Mouse (Mus musculus): ENCODE results near the gene Styx.
"Not testable (repeated sequence)": the region's sequence is repeated elsewhere in the genome, so short reads cannot be mapped to it uniquely, and the experiment has no call there.

The Styx gene

DNA sequence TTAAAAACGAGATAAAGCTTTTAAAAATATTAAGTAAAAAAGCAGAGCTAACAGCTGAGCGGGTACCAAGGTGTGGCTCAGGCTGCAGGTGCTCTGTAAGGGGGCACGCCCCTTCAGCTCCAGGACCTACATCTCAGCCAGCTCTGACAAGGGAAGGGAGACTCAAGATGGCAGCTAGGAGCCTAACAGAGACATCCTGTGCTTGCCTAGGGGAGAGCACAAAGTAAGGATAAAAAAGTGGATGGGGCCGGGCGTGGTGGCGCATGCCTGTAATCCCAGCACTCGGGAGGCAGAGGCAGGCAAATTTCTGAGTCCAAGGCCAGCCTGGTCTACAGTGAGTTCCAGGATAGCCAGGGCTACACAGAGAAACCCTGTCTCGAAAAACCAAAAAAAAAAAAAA lies 115.5 kb downstream of the Styx start:
- CTCF ChIA-PET = not testable (repeated sequence)

DNA sequence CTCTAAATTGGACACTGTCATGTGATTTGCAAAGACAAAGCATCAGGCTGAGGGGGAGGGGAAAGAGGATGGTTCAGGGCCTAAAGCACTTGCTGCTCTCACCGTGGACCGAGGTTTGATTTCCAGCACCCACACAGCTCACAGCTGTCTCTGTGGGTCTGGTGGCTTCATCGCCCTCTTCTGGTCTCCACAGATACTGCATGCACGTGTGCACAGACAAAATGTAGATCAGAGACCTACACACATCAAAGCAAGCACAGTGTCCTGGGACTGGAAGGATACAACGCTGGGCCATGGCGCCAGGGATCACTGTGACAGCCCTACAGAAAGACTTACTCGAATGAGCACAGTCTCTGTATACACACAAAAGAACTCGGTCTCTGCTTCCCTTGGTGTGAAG lies 118.6 kb downstream of the Styx start:
- CTCF ChIA-PET = no interaction called here
